Mouse (Mus musculus) activated CD4-positive, CD25-positive, alpha-beta regulatory T cell, adult 4 months (primary cell): ENCODE results near the gene 4930415O20Rik. TPM values are rescaled to one million over a fixed set of nuclear protein-coding genes. Genes with fewer than 3 reads are reported as not detected.

Source experiments
- ATAC-seq: one replicate; pipeline ENCODE4 v1.8.0; 2017
- polyA plus RNA-seq, 2 experiments: library from polyadenylated mRNA; unstranded; fragments of 100-300 nt; shearing (Covaris generic); gene quantifications; one replicate each; pipeline ENCODE4 v1.2.1; 2017

The 4930415O20Rik gene
- polyA plus RNA-seq, 2 experiments from 2014 or later = not detected

- ATAC-seq = no peak
Observed at GRCm38 (mm10) chr15:98632107-98632744, 61.4 kb downstream of the 4930415O20Rik start.

GRCm38 (mm10) chr15:98632921-98633320, 62.1 kb downstream of the 4930415O20Rik start:
- no peak for ATAC-seq

GRCm38 (mm10) chr15:98633822-98634470, 63.1 kb downstream of the 4930415O20Rik start:
- ATAC-seq = peak; percentile 21

- ATAC-seq = peak; percentile 56
Observed at GRCm38 (mm10) chr15:98634541-98635081, 63.8 kb downstream of the 4930415O20Rik start.

- ATAC-seq = no peak
Observed at GRCm38 (mm10) chr15:98635291-98635841, 64.6 kb downstream of the 4930415O20Rik start.

- no peak for ATAC-seq
Observed at GRCm38 (mm10) chr15:98636517-98636916, 65.7 kb downstream of the 4930415O20Rik start.

- ATAC-seq = no peak
Observed at GRCm38 (mm10) chr15:98637155-98637554, 66.4 kb downstream of the 4930415O20Rik start.

Other genes with a start within 250 kb of the 4930415O20Rik start
- gene Olfr284, start 230.0 kb upstream of the 4930415O20Rik start, polyA plus RNA-seq = not detected
- not detected for gene Olfr283, start 190.1 kb upstream of the 4930415O20Rik start, polyA plus RNA-seq
- gene Olfr282, start 139.8 kb upstream of the 4930415O20Rik start, polyA plus RNA-seq = not detected
- gene Olfr281, start 118.4 kb upstream of the 4930415O20Rik start, polyA plus RNA-seq = not detected
- gene OR5BS1P, start 101.1 kb upstream of the 4930415O20Rik start, polyA plus RNA-seq = under 1 TPM in 1 of 2 experiments, not detected in 1; 0.07 TPM
- gene Lalba, start 88.3 kb upstream of the 4930415O20Rik start, polyA plus RNA-seq = not detected
- gene Olfr279, start 78.6 kb upstream of the 4930415O20Rik start, polyA plus RNA-seq = not detected
- 10 to 100 TPM; 29.0 to 35.9 TPM for gene Kansl2, start 36.7 kb upstream of the 4930415O20Rik start, polyA plus RNA-seq
- 10 to 100 TPM; 71.1 to 73.1 TPM for gene Ccnt1, start 81 bp upstream of the 4930415O20Rik start, polyA plus RNA-seq
- under 1 TPM; 0.36 to 0.56 TPM for gene Adcy6, start 39.1 kb downstream of the 4930415O20Rik start, polyA plus RNA-seq
- under 1 TPM in 1 of 2 experiments, not detected in 1; 0.19 TPM for gene Cacnb3, start 59.8 kb downstream of the 4930415O20Rik start, polyA plus RNA-seq
- 10 to 100 TPM; 22.8 to 27.3 TPM for gene Ddx23, start 91.9 kb downstream of the 4930415O20Rik start, polyA plus RNA-seq
- 1 to 10 TPM in 1 of 2 experiments, under 1 TPM in 1; 0.50 to 1.5 TPM for gene Rnd1, start 106.5 kb downstream of the 4930415O20Rik start, polyA plus RNA-seq
- under 1 TPM in 1 of 2 experiments, not detected in 1; 0.62 TPM for gene Ccdc65, start 137.2 kb downstream of the 4930415O20Rik start, polyA plus RNA-seq
- gene Fkbp11, start 157.2 kb downstream of the 4930415O20Rik start, polyA plus RNA-seq = 1 to 10 TPM; 1.3 to 1.7 TPM
- gene Arf3, start 192.2 kb downstream of the 4930415O20Rik start, polyA plus RNA-seq = 10 to 100 TPM; 29.9 to 46.7 TPM
- gene Wnt10b, start 207.1 kb downstream of the 4930415O20Rik start, polyA plus RNA-seq = under 1 TPM in 1 of 2 experiments, not detected in 1; 0.22 TPM
- gene Wnt1, start 218.9 kb downstream of the 4930415O20Rik start, polyA plus RNA-seq = not detected
- not detected for gene Ddn, start 238.5 kb downstream of the 4930415O20Rik start, polyA plus RNA-seq